15 mouse cellular contexts compared by ENCODE assay signal in genomic region chr3:117116210-117116609, GRCm38 (mm10).
"Had no signal": no experiment of that assay in that cellular context is flagged by ENCODE, and none has a peak within 500 bp of the region (broad histone marks: within the 10 kb centered on the region; RNA-seq: fewer than 3 reads in every experiment).

No protein-coding gene starts in this region.

- H3K36me3 ChIP-seq: neural tube, embryonic 12.5 days; neural tube, embryonic 13.5 days; neural tube, embryonic 15.5 days; stomach, embryonic 15.5 days had no signal

- H3K27ac ChIP-seq: neural tube, embryonic 12.5 days; neural tube, embryonic 13.5 days; neural tube, embryonic 15.5 days; stomach, embryonic 15.5 days; stomach, postnatal 0 days had no signal

- DNase-seq: retina, postnatal 1 day; right cerebral cortex, adult 18-20 months; right cerebral cortex, postnatal 14 days; right cerebral cortex, postnatal 25 days; right cerebral cortex, postnatal 4 days; spleen, adult 18-20 months; thymus, adult 18-20 months; thymus, postnatal 14 days; thymus, postnatal 36 days; thymus, postnatal 4 days had no signal

- H3K4me1 ChIP-seq: neural tube, embryonic 12.5 days; neural tube, embryonic 13.5 days; stomach, embryonic 15.5 days had no signal

- H3K27me3 ChIP-seq: neural tube, embryonic 12.5 days; neural tube, embryonic 13.5 days; neural tube, embryonic 15.5 days; stomach, embryonic 15.5 days had no signal

- H3K4me3 ChIP-seq: neural tube, embryonic 12.5 days; neural tube, embryonic 13.5 days; neural tube, embryonic 15.5 days; stomach, embryonic 15.5 days had no signal
